Mouse (Mus musculus): ENCODE measurements around the gene Pax2. TPM values are rescaled to one million over a fixed set of nuclear protein-coding genes. Genes with fewer than 3 reads are reported as not detected.
A peak's percentile ranks its signal among the peaks of the same experiment; 100 is the strongest.

Pax2 gene
- polyA plus RNA-seq (2012; rRNA removed): not detected in 2 replicates

DNA sequence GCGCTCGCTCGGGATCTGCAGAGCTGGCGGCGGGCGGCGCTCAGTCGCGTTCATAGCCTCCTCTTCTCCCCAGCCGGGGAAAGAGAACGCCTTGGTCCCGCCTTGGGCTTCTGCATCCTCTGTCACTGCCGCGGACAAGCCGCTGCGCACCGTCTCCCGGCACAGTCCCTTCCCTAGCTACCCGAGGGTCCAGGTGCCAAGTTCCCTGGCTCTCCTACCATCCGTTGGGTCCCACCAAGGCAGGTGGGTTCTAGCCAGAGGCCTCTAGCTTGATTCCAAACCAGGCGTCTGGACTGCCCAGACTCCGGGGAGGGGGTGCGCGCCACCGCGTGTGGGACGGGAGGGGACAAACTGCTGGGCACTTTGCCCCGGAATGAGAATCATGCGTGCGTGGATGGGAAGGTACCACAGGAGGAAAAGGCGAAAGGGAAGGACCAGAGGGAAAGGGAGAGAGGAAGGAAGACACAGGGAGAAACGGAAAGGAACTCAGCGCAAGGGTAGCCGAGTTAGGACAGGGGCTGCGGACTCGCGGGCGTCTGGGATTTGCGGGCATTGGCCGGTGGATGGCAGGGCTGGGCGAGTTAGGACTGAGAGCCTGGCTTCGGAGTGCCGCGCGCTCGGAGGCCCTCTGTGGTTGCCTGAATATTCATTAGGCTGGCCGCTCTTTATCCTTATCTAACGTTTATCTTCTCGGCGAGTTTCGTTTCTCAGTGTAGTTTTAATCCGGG, at the start of gene Pax2:
Gene Pax2 (plus strand): TSS at position 353 of the 728 bp plus-strand sequence.
- WGBS: 0% methylated on average over 52 of the region's 52 CpGs

DNA sequence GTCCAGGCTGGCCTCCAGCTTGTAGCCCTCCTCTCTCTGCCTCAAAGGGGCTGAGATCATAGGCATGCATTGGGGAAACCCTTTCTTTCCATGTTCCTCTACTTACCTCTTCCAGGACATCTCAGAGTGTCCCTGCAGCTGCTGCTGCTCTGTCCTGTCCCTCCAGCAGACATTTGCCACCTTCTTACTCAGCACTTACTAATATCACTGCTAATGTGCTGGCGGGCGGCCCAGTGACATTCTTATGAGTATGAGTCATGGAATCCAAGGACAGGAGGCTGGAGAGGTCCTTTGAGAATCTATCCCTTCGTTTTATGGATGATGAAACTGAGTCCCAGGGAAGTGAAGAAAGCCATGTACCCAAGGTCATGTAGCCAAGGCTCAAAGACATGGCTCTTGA, 47.0 kb upstream of the Pax2 start:
- H3K4me1 ChIP-seq (ENCODE audit: control insufficient read depth, insufficient read depth, low read length): no peaks in the 10 kb centered on the region
- TF ChIP-seq CTCF (IDR thresholded peaks at IDR 0.05; ENCODE audit: insufficient read depth, low read length): no peak
- TF ChIP-seq POLR2A (IDR thresholded peaks at IDR 0.05; ENCODE audit: borderline replicate concordance, extremely low read depth, low read depth, low read length): no peak
- DNase-seq: no peak
- no peak overlapping the region for H3K4me3 ChIP-seq (replicated peaks; ENCODE audit: extremely low read depth, low read depth, low read length)
- 12% methylated on average over 3 of the region's 3 CpGs for WGBS

More for the DNA sequence above, at the start of gene Pax2:
- no peak for DNase-seq
- Histone ChIP-seq H3K4me1 (ENCODE audit: control insufficient read depth, insufficient read depth, low read length) (peaks cover 1% of the 10 kb centered on the region; the same call in 1 of the 2 replicates), H3K4me3 (replicated peaks; ENCODE audit: extremely low read depth, low read depth, low read length) (peak within 1 kb of the TSS; percentile 14)
- TF ChIP-seq CTCF (IDR thresholded peaks at IDR 0.05; ENCODE audit: insufficient read depth, low read length) (no peak), POLR2A (IDR thresholded peaks at IDR 0.05; ENCODE audit: borderline replicate concordance, extremely low read depth, low read depth, low read length) (no peak)

DNA sequence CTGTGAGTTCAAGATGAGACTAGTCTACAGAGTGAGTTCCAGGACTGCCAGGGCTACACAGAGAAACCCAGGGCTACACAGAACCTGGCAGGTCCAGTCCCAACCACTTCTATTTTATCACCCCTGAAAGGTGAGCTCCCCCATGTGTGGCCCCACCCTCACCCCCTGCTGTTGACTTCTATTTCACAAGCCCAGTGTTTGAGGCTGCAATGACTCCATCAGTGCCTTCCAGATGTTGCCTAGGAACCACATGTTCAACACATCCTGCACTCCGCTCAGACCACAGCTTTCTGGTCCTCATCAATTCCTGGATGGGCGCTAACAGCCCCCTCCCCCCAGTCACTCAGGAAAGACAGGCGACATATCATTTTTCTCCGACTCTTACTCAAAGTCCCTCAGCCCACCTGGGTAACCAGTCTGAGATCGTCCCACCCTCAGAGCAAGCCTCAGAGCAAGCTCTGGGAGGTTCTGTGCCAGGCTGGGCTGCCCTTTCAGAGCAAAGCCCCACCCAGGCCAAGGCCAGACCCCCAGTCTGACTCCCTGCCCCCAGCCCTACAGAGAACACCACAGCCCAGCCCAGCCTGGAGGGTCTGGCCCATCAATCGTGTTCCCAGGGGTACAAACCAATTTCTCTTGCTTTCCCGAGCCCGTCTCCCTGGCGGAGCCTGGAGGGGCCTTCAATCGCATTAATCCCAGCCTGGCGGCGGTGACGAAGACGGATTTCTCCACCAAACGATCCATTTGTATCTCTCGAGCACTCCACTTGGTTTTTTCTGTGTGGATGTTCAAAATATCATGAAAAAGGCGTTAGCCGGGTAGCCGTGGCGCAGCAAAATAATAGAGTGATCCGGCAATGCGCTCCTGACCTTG, 38.9 kb upstream of the Pax2 start:
- H3K4me1 ChIP-seq (ENCODE audit: control insufficient read depth, insufficient read depth, low read length): no peaks in the 10 kb centered on the region
- TF ChIP-seq POLR2A (IDR thresholded peaks at IDR 0.05; ENCODE audit: borderline replicate concordance, extremely low read depth, low read depth, low read length): no peak
- no peak for TF ChIP-seq CTCF (IDR thresholded peaks at IDR 0.05; ENCODE audit: insufficient read depth, low read length)
- H3K4me3 ChIP-seq (replicated peaks; ENCODE audit: extremely low read depth, low read depth, low read length): no peak overlapping the region
- WGBS: 60% methylated on average over 22 of the region's 22 CpGs
- DNase-seq: no peak

DNA sequence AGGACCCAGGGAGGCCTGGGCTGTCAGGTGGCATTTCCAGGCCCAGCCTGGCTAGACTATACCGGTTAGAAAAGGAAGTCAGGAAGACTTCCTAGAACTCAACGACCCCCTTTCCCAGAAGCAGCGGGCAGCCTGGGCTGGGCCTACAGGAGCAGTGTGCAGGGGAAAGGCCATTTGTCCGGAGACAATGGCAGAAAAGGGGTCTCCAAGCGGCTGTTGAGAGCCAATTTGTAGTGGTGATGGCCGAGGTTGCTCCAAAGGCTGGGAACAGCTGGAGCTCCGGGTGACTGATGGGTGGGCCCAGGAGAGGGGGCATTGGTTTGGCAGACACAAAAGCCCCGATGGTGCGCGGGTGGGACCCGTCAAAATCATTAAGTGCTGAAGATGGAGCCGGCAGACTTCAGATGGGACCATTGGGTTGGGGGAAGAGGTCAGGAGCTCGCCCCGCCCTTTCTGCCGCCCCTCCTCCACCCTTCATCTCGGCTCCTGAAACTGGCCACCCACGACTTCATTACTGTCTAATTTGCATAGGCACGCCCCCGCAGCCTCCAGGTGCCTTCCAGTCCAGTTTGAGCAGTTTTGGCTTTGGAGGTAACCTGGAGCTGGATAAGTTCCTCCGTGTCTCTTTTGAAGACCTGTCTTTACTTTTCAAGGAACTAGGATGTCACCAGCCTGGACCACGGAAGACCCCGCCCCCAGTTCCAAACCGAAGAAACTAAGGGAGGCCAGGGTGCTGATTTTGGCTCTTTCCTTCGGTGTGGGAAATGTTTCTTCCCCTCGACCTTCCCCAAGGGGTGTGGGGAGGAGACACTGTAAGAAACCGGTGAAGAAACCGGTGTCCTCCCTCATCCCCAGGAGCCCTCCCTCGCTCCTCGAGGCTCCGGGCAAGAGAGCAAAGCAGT, 36.3 kb upstream of the Pax2 start:
- Histone ChIP-seq H3K4me3 (replicated peaks; ENCODE audit: extremely low read depth, low read depth, low read length) (no peak overlapping the region), H3K4me1 (ENCODE audit: control insufficient read depth, insufficient read depth, low read length) (no peaks in the 10 kb centered on the region)
- WGBS: 6% methylated on average over 30 of the region's 30 CpGs
- DNase-seq: no peak
- TF ChIP-seq CTCF (IDR thresholded peaks at IDR 0.05; ENCODE audit: insufficient read depth, low read length) (no peak), POLR2A (IDR thresholded peaks at IDR 0.05; ENCODE audit: borderline replicate concordance, extremely low read depth, low read depth, low read length) (no peak)

DNA sequence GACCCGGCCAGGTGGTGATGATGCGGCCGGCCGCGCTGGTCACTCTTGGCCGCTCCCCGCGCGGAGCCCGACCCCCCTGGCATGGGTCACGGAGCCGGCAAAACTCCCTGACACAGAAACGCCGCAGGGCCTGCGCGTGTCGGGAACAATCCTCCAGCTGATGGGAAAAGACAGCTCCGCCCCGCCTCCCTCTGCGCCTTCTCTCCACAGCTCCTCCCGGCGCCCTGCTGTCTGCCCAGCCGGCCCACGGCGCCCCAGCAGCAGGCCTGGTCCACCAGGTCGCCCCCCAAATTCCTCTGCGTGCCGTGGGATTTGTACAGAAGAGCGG, 35.7 kb upstream of the Pax2 start:
- H3K4me3 ChIP-seq (replicated peaks; ENCODE audit: extremely low read depth, low read depth, low read length): no peak overlapping the region

DNA sequence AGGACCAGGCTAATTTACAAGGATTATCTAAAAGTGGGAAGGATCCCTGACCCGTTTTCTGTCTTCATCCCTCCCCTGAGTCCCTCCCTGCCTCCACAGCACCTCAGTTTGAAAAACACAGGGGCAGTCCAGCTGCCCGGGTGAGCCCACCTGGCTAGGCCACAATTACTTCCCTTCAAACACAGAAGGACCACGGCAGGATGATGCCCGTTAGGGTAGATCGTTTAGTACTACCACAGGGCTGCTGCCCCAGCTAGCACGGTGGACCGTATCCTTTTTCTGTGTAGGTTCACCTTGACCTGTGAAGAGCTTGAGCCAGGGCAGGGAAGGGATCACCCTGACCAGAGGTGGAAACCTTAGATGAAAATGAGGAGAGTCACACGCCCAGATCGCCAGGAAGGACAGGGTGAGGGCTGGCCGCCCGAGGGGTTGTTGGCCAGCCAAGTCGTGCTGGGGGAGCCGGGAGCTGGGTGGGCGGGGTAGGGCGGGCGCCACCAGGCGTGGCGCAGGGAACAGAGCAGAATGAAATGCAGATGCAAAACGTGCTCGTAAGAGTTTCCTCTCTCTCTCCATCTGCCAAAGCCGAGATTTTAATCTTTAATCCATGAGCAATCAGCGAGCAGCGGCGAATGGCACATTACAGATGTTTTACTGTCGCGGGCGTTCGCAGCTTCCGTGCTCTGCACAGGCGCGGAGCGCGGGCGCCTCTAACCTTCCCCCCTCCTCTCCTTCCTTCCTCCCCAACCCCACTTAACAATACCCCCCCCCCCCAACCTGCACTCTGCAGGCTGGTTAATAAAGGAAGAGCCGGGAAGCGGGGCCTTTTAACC, 32.0 kb upstream of the Pax2 start:
- Histone ChIP-seq H3K4me3 (replicated peaks; ENCODE audit: extremely low read depth, low read depth, low read length) (no peak overlapping the region), H3K4me1 (ENCODE audit: control insufficient read depth, insufficient read depth, low read length) (no peaks in the 10 kb centered on the region)
- no peak for DNase-seq
- no peak for TF ChIP-seq POLR2A (IDR thresholded peaks at IDR 0.05; ENCODE audit: borderline replicate concordance, extremely low read depth, low read depth, low read length)
- no peak for TF ChIP-seq CTCF (IDR thresholded peaks at IDR 0.05; ENCODE audit: insufficient read depth, low read length)
- 2% methylated on average over 36 of the region's 36 CpGs for WGBS

More for the DNA sequence above, 35.7 kb upstream of the Pax2 start:
- 2% methylated on average over 29 of the region's 29 CpGs for WGBS
- no peaks in the 10 kb centered on the region for H3K4me1 ChIP-seq (ENCODE audit: control insufficient read depth, insufficient read depth, low read length)
- TF ChIP-seq CTCF (IDR thresholded peaks at IDR 0.05; ENCODE audit: insufficient read depth, low read length) (no peak), POLR2A (IDR thresholded peaks at IDR 0.05; ENCODE audit: borderline replicate concordance, extremely low read depth, low read depth, low read length) (no peak)
- no peak for DNase-seq

DNA sequence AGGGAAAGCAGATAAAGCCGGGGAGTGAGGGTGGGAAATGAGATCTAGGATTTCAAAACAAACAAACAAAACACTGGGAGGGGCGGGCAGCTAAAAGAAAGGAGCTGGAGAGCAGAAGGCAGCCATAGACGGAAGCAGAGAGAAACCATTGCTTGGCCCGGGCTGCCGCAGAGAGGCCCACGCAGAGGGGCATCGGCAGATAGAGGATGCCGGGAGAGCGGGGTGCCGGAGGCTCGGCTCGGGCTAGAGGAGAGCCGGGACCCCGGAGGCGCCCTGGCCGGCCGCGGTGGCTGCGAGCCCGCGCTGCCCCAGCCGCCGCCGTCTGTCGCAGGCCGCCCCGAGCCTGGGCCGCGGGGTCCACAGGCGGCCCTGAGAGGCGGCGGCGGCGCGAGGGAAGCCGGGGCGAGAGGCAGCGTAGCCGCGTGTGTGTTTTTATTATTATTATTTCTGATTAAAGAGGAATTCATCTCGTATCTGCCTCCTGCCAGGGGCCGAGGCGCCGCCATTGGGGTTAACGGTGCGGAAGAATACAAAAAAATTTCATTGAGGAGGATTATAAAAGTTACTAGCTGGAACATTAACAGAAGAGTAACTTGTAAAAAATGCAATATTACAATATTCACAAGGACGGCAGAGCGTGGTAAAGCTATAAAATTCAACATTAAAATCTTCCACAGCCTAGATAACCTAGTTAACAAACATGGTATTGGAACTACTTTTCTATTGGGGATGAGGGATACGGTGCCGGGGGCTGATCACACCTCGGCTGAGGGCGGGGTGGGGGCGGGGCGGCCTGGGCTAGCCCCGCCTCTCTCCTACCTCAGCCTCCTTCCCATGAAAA, 29.7 kb upstream of the Pax2 start:
- no peaks in the 10 kb centered on the region for H3K4me1 ChIP-seq (ENCODE audit: control insufficient read depth, insufficient read depth, low read length)
- 1% methylated on average over 55 of the region's 55 CpGs for WGBS
- peak; percentile 22 for DNase-seq
- TF ChIP-seq POLR2A (IDR thresholded peaks at IDR 0.05; ENCODE audit: borderline replicate concordance, extremely low read depth, low read depth, low read length) (no peak), CTCF (IDR thresholded peaks at IDR 0.05; ENCODE audit: insufficient read depth, low read length) (no peak)
- H3K4me3 ChIP-seq (replicated peaks; ENCODE audit: extremely low read depth, low read depth, low read length): peak overlapping the region; percentile 32

DNA sequence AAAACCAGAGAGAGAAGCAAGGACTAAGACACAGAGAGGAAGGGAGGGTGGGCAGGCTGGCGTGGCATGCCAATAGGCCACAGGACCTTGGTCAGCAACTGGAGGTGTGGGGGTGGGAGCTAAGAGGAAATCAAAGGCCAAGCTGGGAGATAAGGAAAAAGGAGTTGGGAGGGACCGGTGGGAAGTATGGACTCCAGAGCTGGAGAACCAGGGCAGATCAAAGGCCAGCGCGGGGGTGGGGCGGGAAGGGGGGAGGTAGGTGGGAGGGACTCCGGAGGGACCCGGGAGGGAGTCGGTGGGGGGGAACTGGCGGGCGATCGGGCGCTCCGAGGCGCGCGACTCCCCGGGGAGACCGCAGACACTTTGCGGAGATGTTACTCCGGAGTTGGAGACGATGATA, 21.7 kb upstream of the Pax2 start:
- Histone ChIP-seq H3K4me1 (ENCODE audit: control insufficient read depth, insufficient read depth, low read length) (no peaks in the 10 kb centered on the region), H3K4me3 (replicated peaks; ENCODE audit: extremely low read depth, low read depth, low read length) (no peak overlapping the region)
- TF ChIP-seq POLR2A (IDR thresholded peaks at IDR 0.05; ENCODE audit: borderline replicate concordance, extremely low read depth, low read depth, low read length) (no peak), CTCF (IDR thresholded peaks at IDR 0.05; ENCODE audit: insufficient read depth, low read length) (no peak)
- WGBS: 3% methylated on average over 21 of the region's 21 CpGs
- no peak for DNase-seq
